Mouse (Mus musculus) cerebellum, postnatal 36 days (tissue): ENCODE data around the gene Ist1.

Experiments
- DNase-seq, 2 experiments: peaks; one replicate each; pipeline ENCODE4 v3.0.0; 2021 to 2022; ENCODE audit warnings: mixed read lengths in 2 of 2

Gene Ist1

DNA sequence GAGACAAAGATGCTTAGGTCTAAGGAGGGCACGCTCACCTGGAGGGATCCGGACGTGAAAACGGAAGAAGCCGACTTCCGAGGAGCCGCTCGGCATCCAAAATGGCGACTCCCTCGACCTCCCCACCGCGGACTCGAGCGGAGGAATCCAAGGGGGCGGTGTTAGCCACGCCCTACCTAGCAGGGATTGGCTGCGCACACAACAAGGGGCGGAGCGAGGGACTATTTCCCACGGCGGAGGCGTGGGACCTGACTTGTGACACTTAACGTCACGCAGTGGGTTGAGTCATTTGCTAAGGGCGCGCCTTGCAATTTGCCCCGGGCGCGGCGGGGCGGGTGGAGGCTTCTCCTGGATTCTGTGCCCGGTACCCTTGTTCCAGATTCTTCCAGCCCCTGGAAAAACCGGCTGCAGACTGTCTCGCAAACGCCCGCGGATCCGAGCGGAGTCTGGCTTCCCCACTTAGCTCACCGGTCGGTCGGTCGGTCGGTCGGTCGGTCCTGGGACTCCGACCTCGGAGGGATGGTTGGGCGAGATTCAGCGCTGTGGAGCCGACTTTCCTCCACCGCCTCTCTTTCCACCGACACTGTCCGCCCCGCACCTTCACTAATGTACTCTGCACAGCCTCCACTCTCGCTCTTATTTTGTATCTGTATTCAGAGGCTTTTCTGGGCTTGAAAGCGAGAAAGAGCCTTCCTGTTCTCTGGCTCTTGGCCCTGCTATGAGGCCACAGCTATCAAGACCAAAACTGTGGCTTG lies at the start of gene Ist1:
TSS of gene Ist1 (minus strand) at position 115 of the 755 bp plus-strand sequence.
- peak; percentile 98 for DNase-seq

DNA sequence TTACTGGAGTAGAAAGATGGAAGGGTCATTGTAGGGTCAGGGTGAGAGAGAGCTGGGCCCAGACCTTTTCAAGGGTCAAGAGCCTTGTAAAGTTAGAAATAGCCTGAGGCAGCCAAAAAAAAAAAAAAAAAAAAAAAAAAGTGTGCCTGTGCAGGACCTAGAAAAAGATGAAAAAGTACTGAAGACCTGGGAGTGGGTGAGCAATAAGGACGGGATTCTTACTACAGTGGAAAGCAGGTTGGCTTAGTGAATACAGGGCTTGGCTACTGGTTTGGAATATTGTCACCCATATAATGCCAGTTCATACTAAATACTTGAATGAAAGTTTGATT lies 45.0 kb upstream of the Ist1 start:
- no peak for DNase-seq

DNA sequence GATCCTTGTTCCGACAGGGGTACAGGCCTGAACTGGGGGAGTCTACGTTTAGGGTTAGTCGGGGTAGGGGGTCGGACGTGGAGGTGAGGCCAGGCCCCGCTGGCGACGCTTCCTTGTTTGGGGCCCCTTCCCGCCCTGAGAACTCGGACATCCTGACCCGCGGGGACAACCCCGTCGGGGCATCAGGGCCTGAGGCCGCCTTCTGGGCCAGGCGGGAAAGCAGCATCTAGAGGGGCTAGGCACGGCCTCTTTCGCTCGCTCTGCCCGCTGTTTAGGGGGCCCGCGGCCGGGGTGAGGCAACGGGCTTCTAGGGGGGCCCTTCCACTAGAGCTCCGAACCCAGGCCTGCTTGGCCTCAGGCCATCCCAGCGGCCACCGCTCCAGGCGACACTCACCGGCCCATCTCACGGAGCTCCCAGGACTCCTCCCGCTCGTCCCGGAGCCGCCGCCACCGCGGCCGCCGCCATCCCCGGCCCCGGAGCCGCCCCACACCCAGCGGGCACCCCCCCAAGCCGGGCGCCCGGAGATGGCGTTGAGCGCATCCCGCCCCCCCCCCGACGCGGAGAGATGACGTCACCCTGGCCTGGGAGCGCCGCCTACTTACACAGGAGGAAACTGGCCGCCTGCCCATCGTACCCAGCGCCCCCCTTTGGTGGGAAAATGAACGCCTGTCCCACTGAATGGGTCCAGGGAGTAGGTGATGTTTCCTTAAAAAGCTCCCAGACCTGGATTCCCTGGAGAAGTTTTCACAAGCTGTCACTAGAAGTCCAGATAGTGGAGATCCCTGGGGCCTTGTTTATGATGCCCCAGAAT lies 44.4 kb upstream of the Ist1 start, which contains the start of gene Atxn1l:
TSS of gene Atxn1l (minus strand) at position 503 of the 812 bp plus-strand sequence.
- DNase-seq: peak; percentile 89 to 90

DNA sequence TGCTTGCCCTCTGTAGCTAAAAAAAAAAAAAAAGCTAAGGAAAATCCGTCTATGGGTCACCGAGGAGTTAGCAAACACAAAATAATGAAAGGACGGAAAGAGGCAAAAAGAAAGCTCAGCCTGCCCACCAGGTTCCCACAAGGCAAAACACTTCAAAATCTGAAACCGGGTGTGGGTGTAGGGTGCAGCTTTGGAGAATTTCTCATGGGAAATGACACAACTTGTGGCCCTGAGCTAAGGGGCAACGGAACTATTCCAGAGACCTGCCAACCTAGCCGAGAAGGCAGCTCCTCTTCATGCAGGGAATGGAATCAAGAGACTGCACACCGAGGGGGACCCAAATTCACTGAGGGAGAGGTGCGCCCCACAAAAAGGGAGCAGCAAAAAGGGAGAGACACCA lies 43.8 kb upstream of the Ist1 start:
- no peak for DNase-seq

DNA sequence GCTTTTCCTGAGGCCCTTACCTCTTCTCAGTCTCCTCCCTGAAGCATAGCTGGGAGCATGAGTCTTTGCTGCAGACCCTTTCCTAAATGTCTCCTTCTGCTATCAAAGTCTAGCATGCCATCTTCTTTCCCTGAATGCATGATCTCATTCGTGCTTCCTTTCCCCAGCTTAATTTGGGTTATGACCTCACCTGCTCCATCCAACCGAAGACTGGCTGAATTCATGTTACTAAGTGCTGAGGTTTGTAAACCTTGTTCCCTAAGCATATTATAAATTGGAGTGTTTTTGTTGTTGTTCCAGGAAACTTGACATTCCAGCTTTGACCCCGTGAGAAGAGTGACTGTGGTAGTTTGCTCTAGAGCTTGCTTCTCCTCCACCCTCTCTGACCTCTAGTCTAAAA lies 41.0 kb upstream of the Ist1 start:
- DNase-seq: no peak

DNA sequence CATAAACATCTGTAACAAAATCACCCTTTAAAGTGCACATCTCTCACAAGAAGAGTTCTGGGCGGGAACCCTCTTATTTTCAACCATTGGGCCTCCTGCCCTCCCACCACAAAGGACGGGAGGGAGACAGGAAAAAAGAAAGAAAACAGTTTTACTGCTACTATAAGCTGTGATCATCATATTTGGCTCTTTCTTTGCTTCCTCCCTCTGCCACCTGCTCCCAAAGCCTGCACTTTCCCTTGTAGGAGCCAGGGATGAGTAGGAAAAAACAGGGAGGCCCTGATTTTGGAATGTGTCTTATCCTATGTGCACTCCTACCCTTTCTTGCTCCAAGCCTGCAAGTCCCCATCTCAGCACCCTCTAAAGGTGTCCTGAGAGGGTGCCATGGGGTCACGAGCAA lies 38.0 kb upstream of the Ist1 start:
- no peak for DNase-seq

DNA sequence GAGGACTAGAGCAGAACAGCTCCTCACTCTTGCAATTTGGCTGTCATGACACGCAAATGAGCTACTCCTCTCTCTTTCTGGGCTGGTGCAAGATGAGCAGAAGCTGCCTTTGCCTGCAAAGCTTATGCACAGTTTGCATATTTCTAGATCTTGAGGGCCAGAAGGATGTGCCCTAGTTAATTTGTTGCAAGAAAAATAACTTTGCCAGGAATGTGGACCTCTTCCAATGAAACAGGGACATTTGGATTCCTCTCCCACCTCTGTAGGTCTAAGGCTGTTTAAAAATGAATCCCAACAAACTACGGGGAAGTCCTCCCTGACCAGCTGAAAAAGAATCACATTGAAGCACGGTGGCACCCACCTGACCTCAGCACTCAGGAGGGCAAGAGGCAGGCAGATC lies 32.0 kb upstream of the Ist1 start:
- DNase-seq: no peak

DNA sequence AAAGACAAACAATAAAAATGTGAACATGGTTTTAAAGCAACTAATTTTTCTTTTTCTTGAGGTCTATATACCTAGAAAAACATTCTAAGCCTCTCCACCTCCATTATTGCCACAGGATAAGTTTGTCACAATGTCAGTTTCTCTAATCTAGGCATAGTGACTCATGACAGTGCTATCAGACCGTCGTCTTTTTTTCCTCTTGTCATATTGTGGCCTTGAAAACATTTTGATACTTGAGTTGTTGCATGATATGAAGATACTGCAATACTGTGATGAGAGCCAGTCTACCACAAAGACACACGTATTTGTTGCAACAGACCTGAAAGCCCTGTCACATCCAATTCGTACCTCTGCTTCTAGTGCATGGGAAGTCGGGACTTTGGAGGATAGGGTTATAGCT lies 21.9 kb upstream of the Ist1 start:
- no peak for DNase-seq

DNA sequence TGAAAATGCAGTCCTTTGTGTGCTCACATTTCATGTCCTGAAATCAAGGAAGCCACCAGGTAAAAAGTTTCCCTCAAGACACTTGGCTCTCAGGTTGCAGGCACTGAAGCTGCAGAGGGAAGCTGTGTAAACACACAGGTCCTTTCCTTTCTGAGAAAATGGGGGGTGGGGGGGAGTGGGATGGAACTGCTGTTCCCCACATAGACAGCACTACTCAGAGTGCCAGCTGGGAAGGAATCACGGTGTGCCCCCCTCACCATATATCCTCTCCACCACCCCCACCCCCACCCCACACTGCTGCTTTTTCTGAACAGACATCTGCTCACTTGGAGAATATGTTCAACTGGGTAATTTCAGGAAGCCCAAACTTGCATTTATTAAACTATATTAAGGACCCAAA lies 19.5 kb upstream of the Ist1 start:
- no peak for DNase-seq

DNA sequence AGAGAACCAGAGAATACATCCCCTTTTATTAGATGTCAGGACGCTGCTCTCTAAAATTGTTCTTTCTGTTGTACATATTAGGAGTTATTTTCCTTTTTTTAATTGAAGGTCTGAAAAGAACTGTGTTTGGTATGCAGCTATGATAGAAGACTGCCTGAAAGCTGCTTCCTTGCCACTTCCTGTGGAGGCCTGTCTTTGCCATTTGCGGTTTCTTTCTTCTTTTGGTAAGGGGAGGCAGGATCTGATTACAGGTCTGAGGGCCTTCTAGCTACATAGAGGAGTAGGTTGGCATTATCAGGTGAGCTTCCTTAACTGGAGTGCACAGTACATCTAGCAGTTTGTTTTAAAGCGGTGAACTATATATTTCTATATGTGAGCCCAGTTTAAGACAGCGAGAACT lies 14.9 kb upstream of the Ist1 start:
- DNase-seq: no peak

DNA sequence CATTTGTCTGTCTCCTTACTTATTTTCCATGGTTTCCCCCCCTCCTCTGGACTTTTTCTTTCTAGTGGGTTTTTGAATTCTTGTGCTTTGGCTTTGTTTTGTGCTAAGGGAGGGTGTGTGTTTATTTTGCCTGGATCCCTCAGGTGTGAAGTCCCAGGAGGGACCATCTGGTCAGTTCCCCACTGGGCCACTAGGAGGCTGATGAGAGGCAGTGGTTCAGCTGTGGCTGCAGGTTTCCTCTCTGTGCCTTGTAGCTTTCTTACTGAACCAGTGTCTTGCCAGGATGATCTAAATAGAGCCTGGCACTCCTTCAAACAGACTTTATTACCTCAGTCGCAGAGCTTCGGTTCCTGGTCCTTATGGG lies 13.8 kb upstream of the Ist1 start:
- peak; percentile 78 to 80 for DNase-seq

DNA sequence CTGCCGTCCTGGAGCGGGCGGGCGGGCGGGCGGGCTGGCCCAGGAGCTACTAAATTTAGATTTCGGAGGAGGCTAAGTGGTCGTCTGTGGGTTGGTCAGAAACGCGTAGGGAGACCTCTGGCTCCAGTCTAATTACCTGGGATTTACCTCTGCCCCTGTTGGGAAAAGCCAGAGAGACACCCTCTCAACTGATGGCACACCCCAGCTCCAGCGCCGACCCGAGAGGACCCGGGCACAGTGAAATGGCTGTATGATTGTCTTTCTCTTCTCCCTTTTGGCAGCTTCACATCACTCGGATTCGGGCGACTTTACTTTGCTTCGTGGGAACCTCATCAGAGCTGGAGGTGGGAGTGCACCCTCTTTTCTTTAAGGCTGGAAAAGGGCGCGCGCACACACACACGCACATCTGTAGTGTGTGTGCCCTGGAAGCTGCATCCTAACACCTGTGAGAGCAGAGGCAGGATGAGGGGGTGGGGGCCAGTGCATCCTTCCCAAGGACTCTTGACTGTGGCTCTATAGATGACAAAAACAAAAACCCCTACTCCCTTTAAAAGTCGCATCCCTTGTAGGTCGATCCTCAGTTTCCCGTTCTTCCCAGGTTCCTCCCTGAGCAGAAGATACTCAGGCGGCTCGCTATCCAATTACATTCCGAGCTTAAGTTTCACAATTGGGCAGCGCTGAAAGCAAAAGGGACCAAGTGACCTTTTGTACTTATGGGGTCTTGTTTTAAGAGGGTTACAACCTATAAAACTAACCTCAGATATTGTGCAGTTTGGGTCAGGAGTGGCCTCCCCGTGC lies 13.2 kb upstream of the Ist1 start:
- DNase-seq: peak in 1 of 2 experiments; percentile 33

DNA sequence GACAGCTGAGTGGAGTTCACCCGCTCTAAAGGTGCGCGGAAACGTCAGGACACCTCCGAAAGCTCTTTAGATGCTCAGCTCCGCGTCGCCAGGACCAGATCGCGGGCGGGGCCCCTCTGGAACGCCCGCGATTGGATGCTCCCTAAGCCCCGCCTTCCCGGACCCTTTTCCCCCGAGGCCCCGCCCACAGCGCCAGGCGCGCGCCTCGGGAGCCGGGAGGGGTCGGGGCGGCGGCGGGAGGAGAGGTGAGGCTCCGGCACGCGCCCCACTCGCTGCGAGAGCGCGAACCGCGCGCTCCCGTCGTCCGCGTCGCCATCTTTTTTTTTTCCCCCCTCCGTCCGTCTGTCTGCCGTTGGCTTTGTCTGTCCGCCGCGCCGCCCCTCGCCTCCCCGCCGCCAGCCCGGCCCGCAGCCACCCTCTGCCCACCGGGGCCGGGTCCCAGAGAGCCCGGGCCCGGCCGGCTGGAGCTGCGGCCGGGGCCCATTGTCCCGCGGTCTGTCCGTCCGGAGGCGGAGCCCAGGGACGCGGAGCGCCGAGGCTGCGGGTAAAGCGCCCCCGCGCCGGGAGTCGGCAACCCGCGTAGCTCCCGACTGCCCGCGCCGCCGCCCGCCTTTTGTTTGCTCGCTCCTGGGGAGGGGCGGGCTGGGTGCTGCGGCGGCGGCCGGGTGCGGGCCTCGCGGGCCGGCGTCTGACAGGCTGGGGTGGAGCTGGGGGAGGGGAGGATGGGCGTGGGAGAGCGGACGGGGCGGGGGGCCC lies 12.4 kb upstream of the Ist1 start, which contains the start of gene Zfp821:
TSS of gene Zfp821 (plus strand) at position 227 of the 756 bp plus-strand sequence.
- DNase-seq: peak; percentile 92 to 97

DNA sequence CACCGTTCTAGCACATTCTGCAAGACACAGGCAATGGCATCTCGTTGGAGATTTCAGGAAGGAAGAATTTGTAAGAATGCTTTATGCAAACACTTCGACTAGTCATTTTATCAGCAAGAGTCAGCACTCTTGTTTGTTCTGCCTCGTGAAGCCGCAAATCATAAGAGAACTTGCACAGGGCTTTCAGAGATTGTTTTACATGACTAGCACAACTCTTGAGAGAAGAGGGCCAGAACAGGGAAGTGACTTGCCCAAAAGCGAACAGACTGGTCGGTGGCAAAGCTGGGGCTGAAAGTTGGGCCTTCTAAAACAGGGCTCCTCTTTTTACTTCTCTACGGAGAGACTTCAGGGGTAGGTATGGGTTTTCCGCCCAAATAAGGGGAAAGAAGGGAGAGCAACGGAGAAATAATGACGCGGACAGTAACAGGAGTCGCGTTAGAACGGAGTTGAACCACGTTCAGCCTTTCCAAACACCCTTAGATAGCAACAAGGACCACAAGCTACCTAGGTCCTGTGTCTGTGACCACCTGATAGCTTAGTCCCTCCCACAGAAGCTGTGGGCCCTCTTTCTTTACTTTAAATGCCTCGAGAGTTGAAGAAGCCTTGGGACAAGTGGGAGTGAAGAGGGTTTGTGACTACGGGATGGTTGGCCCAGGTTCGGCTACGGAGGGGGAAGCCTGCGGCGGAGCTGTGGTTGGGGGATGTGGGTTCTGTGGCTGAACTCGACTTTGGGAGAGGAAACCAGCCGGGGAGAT lies 11.7 kb upstream of the Ist1 start:
- peak in 1 of 2 experiments; percentile 15 for DNase-seq

DNA sequence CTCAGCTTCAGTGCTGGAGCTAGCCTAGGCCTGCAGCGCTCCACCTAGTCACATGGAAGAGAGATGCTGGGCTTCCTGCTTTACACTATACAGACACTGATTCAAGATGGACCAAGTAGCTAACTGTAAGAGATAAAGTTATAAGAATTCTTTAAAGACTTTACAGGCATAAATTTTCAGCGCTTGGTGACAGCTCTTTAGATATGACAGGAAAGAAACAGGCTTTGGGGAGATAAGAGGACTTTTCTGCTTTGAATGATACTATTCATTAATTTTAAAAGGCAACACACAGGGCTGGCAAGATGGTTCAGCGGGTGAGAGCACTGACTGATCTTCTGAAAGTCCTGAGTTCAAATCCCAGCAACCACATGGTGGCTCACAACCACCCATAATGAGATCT lies 5.4 kb upstream of the Ist1 start:
- DNase-seq: no peak

DNA sequence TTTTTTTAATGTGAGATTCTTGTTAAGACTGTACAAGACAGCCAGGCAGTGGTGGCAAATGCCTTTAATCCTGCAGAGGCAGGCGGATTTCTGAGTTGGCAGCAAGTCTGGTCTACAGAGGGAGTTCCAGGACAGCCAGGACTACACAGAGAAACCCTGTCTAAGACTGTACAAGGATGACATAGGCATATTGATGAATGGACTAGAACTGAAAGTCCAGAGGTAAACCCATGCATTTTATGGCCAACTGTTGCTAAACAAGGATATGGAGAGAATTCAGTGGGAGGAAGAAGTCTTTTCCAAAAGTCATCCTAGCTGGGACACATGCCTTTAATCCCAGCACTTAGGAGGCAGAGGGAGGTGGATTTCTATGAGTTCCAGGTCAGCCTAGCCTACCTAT lies 4.7 kb upstream of the Ist1 start:
- no peak for DNase-seq

DNA sequence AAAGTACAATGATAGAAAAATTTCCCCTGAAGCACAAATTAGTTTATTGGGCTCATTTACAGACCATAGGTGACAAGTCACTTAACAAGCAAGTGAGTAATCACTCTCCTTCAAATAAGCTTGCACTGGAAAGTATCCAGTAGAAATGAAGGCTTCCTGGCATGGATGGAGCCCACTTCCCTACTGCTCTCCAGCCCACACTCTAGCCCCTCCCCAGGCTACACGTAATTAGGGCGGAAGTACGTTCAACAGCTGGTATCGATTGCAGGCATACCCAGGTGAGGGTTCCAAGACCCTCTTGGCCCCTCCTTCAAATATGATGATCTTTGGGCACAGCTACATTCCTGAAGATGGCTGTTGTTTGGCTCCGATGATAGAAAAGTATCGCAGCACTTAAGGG lies 1.1 kb upstream of the Ist1 start:
- DNase-seq: no peak

DNA sequence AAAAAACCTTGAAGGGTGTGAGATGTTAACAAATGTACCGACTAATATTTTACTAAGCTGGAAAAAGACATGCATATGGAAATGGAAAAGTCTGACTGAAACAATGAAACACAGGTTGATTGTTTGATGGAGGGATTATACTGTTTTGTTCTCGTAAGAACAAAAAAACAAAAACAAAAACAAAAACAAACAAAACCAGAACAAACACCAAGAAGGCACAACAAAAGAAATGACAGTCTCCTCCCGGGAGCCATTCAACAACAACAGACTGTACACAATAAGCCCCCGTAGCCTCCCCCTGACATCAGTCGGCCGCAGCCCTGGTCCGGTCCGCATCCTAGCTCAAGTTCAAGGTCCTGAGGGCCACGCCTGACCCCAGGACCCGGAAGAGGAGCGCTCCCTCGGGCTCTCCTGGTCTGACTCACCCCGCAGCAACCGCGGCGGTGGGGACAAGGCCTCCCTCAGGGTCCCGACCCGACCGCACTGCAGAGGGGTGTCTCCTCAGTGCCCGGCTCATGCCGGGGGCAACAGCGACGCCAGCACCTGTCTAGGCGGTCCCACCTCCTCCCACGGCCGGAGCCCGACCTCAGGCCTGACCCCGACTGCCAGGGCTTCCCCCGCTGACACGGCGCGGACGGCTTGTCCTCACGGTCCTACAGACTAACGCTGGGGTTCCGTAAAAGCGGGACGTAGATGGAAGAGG lies 466 bp downstream of the Ist1 start:
- DNase-seq: no peak

DNA sequence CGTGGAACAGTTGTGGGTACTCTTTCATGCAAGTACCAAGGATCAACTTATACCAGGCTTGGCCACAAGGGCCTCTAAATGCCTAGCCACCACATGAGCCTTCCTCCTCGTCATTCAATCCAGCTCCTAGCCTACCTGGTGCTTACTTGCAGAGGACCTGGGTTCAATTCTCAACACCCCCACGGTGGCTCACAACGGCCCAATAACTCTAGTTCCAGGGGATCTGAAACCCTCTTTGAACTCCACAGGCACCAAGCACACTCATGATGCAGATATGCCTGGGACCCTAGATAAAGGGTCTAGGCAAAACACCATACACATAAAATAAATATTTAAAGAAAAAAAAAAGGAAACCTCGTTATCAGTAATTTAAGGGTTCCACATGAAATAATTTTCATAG lies 1.3 kb downstream of the Ist1 start:
- peak in 1 of 2 experiments; percentile 15 for DNase-seq

DNA sequence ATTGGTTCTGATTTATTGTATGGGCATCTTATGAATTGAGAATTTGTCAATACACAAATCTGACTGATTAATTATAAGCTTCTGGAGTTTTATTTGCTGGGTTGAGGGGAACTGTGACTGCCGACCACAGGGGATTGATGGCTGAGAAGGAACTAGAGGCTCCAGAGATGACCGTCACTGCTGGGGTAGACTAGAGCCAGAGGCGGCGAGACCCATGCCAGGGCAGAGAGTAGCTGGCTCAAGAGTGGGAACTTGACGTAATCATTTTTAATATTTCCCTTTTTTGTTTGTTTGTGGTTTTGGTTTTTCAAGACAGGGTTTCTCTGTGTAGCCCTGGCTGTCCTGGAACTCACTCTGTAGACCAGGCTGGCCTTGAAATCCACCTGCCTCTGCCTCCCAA lies 5.8 kb downstream of the Ist1 start:
- DNase-seq: no peak

DNA sequence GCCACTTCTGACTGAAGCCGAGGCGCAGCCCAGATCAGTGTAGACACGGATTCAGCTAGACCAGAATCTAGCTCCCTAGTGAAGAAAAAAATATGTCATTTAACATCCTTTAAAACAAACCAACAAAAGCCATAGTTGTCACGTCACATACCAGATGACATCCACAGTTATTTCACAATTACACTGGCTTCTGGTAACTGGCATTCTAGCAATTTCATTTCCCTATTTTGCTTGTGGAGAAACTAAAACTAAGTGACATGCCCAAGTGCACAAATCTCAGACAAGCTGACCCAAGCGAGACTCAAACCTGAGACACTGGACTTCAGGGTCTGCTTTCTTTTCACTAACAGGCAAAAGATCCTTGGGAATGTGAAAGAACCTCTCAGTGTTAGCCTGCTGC lies 10.9 kb downstream of the Ist1 start:
- no peak for DNase-seq
